Mouse (Mus musculus): Measurements from ENCODE around the gene Nudt7.

Gene Nudt7

GRCm38 (mm10) chr8:114133510-114134362 lies at the start of gene Nudt7:
TSS of gene Nudt7 (plus strand) at chr8:114133557.
- DNase-seq, result peak; percentile 89

DNA sequence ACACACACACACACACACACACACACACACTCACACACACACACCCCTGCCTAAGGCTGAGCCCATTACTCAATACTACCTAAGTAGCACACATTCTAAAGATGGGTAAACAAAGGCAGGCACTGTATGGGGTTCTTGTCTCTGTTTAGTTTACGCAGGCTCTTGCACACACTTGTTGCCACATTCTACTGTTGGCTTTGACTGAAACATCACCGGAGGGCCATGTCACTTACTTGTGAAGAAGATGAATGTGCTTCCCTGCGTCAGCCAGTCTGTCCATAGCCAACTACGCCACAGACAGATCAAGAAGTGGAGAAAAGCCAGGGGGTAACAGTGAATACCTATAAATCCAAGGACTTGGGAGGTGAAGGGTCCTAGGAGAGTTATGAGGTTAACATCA lies 45.4 kb upstream of the Nudt7 start:
- no peak for DNase-seq

DNA sequence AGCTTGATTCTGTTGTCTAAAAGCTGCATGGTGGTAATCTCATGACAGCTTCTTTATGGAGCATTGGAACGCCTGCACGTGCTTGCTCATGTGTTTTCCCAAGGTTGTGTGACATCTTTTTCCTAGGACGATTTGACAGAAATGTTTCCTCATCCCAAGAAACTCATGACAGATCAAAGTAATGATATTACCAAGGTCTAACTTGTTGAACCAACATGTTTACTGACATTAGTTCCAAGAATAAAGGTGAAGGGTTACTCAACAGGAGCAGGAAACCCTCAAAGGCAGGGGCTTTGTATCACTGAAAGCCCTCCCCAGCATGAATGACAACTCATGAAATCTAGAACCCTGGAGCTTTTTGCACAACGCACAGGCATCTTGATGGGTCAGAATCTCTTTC lies 42.6 kb upstream of the Nudt7 start:
- no peak for DNase-seq

- DNase-seq, result no peak
Measured at GRCm38 (mm10) chr8:114093321-114093720, 40.0 kb upstream of the Nudt7 start.

DNA sequence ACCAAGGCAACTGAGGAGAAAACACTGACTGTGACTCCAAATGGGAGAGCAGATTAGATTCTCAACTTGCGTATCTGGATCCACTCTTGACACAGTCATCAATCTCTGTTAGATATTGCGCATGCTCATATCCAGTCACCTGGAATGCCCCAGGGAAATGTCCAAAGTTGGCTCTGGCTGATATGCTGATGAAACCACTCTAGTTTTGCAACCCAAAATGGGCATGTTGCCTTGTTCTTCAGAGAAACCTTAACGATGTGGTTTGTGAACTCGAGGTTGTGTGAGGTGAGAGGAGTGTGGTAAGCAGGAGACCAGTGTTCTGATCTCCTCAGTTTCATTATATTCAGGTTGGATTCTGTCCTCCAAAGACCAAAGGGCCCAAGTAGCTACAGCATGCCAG lies 38.8 kb upstream of the Nudt7 start:
- no peak for DNase-seq

DNA sequence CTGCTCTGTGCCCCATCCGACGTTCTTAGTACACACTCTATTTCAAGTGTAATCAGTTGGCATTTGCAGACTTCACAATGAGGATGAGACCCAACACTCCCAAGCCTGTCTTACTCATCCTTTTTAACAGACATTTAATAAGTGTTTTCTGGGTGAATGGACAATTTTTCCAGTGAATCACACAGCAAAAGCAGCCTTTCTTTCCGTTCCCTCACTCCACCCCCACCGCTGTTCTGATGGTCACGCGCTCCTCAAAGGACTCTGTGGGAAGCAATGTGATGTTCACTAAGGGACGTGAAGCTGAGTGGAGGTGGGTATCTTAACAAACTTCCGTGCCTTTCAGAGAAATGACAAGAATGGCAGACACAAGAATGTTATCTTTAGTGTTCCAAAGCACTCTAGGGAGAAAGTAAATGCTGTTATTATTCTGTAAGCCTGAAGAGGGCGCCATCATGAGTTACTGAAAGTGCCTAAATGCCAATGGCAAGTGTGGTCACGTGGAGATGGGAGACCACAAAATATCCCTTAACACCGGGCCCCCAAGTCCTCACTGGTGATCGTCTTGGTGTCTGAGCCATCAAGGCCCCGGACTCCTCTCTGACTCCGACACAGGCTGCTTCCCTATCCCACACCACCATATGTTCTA lies 32.7 kb upstream of the Nudt7 start:
- no peak for DNase-seq

DNA sequence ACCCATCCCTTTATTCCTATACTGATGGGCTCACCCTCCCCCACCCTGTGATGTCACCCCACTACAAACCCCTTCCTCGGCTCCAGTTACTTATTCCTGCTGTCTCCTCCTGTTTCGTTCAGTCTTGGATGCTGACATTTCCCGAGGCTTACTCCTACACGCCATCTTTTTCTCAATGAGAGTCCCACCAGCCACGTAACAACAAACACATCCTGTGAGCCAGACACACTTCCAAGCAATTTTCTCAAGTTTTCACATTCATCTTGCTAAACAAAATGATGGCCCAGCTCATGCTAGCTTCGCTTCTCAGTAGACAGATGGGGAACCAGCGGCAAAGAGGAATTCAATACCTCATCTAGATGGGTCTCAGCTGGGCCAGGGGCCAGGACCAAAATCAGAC lies 30.0 kb upstream of the Nudt7 start:
- no peak for DNase-seq

GRCm38 (mm10) chr8:114105971-114106370 lies 27.4 kb upstream of the Nudt7 start:
- no peak for DNase-seq

DNA sequence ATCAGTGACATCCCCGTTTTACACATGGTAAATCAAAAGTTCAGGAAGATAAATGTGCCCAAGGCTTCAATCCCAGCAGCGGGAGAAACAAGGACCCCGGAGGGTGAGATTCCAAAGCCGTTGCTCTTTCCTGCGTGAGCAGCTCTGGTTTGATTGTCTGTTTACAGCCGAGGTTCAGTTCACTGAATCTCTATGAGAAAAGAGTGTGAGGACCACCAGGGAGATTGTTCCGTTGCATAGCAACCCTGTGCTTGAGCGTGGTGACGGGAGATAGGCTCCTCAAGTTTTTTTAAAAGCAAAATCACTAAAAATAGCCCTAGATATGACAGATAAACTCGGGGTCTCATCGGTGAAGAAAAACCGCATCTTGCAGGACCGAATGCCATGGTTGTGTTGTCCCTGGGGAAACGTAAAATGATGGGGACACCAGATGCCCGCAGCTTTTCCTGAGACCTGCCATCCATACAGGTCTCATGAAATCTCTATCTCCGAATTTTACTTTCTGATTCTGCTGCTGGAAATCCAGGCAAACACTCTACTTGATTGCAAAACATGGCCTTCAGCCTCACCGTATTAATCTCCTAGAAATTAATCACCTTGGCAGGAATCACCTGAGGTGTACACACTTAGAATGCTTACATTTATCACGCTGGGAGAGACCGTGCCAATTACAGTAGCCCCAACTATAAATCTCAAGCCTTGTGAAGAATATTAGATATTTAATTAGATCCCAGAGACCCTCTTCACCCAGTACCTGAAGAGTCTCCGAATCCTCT lies 23.8 kb upstream of the Nudt7 start:
- DNase-seq, result no peak

DNA sequence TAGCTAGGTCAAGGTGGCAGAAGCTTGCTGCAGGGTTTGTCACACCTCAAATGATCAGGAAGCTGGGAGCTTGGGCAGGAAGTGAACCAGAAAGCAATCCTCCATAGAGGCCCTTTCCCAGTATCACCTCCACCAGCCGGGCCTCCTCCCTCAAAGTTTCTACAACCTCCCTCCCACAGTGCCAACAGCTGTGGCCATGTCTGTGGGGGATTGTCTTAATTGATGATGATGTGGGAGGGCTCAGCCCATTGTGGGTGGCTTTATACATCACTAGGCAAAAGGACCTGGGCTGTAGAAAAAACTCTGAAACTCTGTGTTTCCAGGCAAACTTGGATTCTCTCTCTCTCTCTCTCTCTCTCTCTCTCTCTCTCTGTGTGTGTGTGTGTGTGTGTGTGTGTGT lies 18.3 kb upstream of the Nudt7 start:
- DNase-seq, result no peak

DNA sequence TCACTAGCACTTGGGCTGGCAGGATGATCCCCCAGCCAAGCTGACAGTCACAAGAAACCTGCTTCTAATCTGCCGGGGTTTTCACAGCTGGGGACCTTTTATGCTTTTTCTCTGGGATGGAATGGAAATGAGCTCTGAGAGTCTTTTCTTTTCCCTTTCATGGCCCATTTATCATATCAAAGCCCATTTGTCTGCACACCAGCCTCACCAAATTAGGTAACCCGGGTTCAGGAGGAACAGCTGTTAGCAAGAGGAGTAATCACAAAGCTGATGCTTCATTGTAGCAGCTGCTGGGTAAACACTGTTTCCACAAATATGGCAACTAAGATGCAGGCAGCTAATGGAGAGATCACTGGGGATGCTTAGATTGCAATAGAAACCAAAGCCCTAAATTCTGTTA lies 17.3 kb upstream of the Nudt7 start:
- DNase-seq, result no peak

DNA sequence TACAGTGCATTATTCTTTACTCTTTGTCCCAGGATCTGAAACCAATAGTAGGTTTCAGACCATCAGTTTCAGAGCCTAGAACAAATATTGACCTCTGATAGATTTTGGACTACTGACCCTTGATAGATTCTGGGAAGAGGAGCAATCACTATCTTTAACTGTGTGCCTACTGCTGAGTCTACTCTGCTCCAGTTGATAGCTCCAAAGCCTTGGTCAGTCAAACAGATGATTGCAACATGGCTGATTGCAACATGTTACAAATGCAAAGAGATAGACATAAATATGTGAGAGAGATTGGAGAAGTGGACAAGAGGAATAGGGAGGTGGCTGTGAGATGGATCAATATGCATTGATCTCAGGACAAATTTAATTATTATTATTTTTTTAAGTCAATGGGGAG lies 15.9 kb upstream of the Nudt7 start:
- DNase-seq, result no peak

DNA sequence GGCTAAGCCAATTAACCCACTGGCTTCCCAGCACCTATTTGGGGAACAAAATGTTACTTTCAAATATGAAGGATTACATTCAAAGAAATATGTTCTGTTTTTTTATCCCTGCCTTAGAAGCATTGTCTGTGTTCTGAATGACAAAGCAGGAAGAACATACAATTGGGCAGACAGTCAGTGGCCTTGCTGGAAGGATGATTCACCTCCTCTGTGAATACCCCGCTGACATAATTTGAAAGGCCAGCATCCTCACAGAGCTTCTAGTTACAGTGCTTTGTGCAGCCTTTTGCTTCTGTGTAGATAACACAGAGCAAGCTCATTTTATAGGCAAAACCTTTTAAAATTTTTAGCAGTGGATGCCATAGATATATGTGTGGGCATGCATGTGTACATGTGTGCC lies 11.6 kb upstream of the Nudt7 start:
- DNase-seq, result no peak

DNA sequence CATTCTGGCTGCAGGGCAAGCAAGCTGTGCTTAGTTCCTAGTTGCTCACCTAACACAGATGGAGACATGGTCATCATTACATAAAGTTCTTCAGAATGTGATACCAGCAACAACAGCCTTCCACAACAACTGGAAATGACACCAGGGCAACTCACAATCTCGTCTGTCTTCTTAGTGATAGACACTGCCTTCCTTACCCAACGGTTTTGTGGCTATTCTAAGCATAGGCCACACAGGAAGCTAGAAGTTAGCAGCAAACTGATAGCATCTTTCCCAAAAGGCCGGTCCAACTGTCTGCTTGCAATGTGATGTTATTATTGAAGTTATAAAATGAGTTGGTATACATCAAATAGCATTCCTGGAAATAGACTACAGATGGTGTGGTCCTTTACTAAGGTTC lies 9.7 kb upstream of the Nudt7 start:
- DNase-seq, result no peak

DNA sequence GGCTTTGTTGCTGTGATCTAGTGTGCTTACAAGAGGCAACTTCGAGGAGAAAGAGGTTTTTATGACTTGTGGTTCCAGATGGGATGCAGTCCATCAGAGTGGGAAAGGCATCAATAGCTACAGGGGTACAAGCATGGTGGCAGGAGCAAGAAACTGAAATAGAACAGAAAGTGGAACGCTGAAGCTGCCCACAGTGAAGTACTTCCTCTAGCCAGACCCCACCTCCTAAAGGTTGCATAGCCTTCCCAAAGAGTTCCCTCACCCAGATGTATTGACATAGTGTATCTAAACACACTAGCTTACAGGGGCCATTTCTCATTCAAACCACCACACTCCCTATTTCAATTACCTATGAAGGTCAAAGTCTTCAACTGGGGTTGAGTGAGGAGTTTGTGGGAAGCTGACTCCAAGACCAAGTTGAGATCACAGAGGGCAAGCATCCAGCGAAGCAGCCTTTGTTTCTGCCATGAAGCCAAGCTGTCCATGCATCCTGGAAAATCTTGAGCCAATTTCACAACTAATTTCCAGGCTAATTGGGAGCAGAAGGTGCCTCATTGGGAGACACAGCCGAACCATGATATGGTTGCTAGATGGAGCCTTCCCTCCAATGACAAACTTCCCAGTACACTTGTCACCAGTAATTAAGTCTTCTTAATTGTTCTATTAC lies 9.1 kb upstream of the Nudt7 start:
- DNase-seq, result no peak

- no peak for DNase-seq
Measured at GRCm38 (mm10) chr8:114130838-114131237, 2.5 kb upstream of the Nudt7 start.

DNA sequence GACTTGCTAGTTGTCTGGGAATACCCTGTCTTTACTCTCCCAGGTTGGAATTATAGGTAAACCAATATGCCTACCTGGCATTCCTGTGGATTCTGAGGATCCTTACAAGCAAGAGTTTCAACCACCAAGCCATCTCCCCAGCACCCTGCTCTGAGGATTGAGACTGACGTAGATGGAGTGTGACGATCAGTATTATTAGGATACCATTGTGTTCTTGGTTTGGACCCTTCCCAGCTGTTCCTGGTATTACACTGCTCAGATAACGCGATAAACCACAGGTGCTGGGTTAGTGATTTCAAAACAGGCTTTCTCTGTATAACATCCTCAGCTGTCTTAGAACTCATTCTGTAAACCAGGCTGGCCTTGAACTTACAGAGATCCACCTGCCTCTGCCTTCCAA lies 1.9 kb upstream of the Nudt7 start:
- DNase-seq, result no peak

- DNase-seq, result no peak
Measured at GRCm38 (mm10) chr8:114133050-114133509, 277 bp upstream of the Nudt7 start.

DNA sequence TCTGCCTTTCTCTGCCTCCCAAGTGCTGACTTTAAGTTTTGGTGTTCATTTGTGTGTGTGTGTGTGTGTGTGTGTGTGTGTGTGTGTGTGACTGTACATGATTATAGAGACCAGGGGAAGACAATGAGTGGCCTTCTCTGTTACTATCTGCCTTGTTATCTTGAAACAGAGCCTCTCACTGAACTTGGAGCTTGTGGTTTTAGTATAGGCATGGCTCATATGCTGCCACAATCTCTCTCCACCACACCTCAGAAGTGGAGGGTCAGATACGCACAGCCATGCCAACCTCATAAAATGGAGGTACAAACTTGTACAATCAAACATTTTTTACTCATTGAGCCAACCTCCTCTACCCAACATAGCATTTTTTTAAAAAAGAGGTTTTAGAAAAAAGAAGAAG lies 3.4 kb downstream of the Nudt7 start:
- DNase-seq, result no peak

- DNase-seq, result no peak
Measured at GRCm38 (mm10) chr8:114137181-114137580, 3.8 kb downstream of the Nudt7 start.

GRCm38 (mm10) chr8:114140437-114140836 lies 7.1 kb downstream of the Nudt7 start:
- no peak for DNase-seq

DNA sequence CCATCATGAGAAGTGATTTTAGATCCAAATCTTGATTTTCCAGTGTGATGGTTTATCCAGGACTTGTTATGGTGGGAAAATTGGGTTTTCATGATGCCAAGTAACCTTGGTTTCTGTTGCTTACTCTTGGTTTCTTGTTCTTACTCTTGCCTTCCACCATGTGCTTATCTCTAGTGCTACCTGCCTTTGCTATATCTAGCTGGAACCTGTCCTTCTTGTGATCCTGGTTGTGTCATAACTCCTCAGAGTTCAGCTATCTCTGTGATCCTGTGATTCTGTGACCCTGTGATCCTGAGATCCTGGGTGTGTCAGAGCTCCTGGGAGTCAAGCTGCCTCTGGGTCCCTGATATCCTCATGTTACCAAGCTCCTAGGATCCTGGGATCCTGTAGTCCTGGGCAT lies 8.8 kb downstream of the Nudt7 start:
- no peak for DNase-seq

GRCm38 (mm10) chr8:114143645-114144290 lies 10.4 kb downstream of the Nudt7 start:
- no peak for DNase-seq

Data from cerebellum, adult 11-12 months (tissue).